Mouse (Mus musculus): ENCODE measurements around the gene Cpped1. TPM values are rescaled to one million over a fixed set of nuclear protein-coding genes. Genes with fewer than 3 reads are reported as not detected.

The Cpped1 gene
- polyA plus RNA-seq (2015; fragmentation: Nextera tagmentation; extraction: Ambion mirVana) = 15.1 and 17.6 TPM in 2 replicates

GRCm38 (mm10) chr16:11909035-11909591 is at the start of gene Cpped1:
Gene Cpped1, minus strand, starts transcription at chr16:11909445.
- WGBS = 0% methylated on average over 32 of the region's 32 CpGs
- H3K27ac ChIP-seq = peak within 1 kb of the TSS; percentile 74
- no peaks in the 10 kb centered on the region for H3K36me3 ChIP-seq
- H3K4me3 ChIP-seq (replicated peaks) = peak within 1 kb of the TSS; percentile 56
- H3K4me2 ChIP-seq (replicated peaks) = peak within 1 kb of the TSS; percentile 66
- H3K9ac ChIP-seq (replicated peaks) = peak within 1 kb of the TSS; percentile 69
- 0 out of 2 replicates have a peak, but pooled peaks cover 3% of the 10 kb centered on the region for H3K27me3 ChIP-seq
- H3K9me3 ChIP-seq = no peaks in the 10 kb centered on the region
- ATAC-seq = peak; percentile 97
- peaks cover 14% of the 10 kb centered on the region for H3K4me1 ChIP-seq (replicated peaks)

GRCm38 (mm10) chr16:11940477-11940876 is 31.2 kb upstream of the Cpped1 start:
- Histone ChIP-seq H3K27ac (no peak overlapping the region), H3K36me3 (no peaks in the 10 kb centered on the region), H3K4me2 (replicated peaks) (no peak overlapping the region), H3K4me3 (replicated peaks) (no peak overlapping the region), H3K9me3 (no peaks in the 10 kb centered on the region), H3K27me3 (no peaks in the 10 kb centered on the region), H3K4me1 (replicated peaks) (no peaks in the 10 kb centered on the region), H3K9ac (replicated peaks) (no peak overlapping the region)
- ATAC-seq = no peak

- Histone ChIP-seq H3K9ac (replicated peaks) (no peak overlapping the region), H3K9me3 (no peaks in the 10 kb centered on the region), H3K27ac (no peak overlapping the region), H3K4me2 (replicated peaks) (no peak overlapping the region), H3K4me3 (replicated peaks) (no peak overlapping the region), H3K4me1 (replicated peaks) (peaks cover 14% of the 10 kb centered on the region), H3K36me3 (no peaks in the 10 kb centered on the region), H3K27me3 (0 out of 2 replicates have a peak, but pooled peaks cover 3% of the 10 kb centered on the region)
- no peak for ATAC-seq
- 92% methylated on average over 3 of the region's 3 CpGs for WGBS
Measured at GRCm38 (mm10) chr16:11910801-11911200, 1.6 kb upstream of the Cpped1 start.

GRCm38 (mm10) chr16:11909817-11910216 is 572 bp upstream of the Cpped1 start:
- 74% methylated on average over 3 of the region's 3 CpGs for WGBS
- no peak for ATAC-seq
- Histone ChIP-seq H3K4me3 (replicated peaks) (no peak overlapping the region), H3K9me3 (no peaks in the 10 kb centered on the region), H3K36me3 (no peaks in the 10 kb centered on the region), H3K4me2 (replicated peaks) (no peak overlapping the region), H3K9ac (replicated peaks) (no peak overlapping the region), H3K27ac (no peak overlapping the region), H3K27me3 (0 out of 2 replicates have a peak, but pooled peaks cover 3% of the 10 kb centered on the region), H3K4me1 (replicated peaks) (peaks cover 14% of the 10 kb centered on the region)

- H3K4me2 ChIP-seq (replicated peaks) = peak overlapping the region; percentile 66
- peak overlapping the region; percentile 74 for H3K27ac ChIP-seq
- H3K9ac ChIP-seq (replicated peaks) = peak overlapping the region; percentile 69
- H3K27me3 ChIP-seq = no peaks in the 10 kb centered on the region
- 30% methylated on average over 11 of the region's 11 CpGs for WGBS
- no peaks in the 10 kb centered on the region for H3K36me3 ChIP-seq
- H3K4me3 ChIP-seq (replicated peaks) = peak overlapping the region; percentile 56
- peaks cover 14% of the 10 kb centered on the region for H3K4me1 ChIP-seq (replicated peaks)
- ATAC-seq = peak; percentile 71
- H3K9me3 ChIP-seq = no peaks in the 10 kb centered on the region
Measured at GRCm38 (mm10) chr16:11908461-11909014, 707 bp downstream of the Cpped1 start.

- Histone ChIP-seq H3K27me3 (no peaks in the 10 kb centered on the region), H3K4me1 (replicated peaks) (peaks cover 14% of the 10 kb centered on the region), H3K9ac (replicated peaks) (no peak overlapping the region; the same call in 1 of the 2 replicates), H3K9me3 (no peaks in the 10 kb centered on the region), H3K4me3 (replicated peaks) (peak overlapping the region; percentile 56; the same call in 1 of the 2 replicates), H3K4me2 (replicated peaks) (peak overlapping the region; percentile 66), H3K27ac (no peak overlapping the region), H3K36me3 (no peaks in the 10 kb centered on the region)
- no peak for ATAC-seq
- whole genome bisulfite sequencing = 80% methylated on average over 4 of the region's 4 CpGs
Measured at GRCm38 (mm10) chr16:11907816-11908215, 1.4 kb downstream of the Cpped1 start.

- 78% methylated on average over 1 of the region's 1 CpGs for WGBS
- ATAC-seq = no peak
Measured at GRCm38 (mm10) chr16:11906906-11907305, 2.3 kb downstream of the Cpped1 start.

GRCm38 (mm10) chr16:11905216-11905615 is 4.0 kb downstream of the Cpped1 start:
- no peak for ATAC-seq
- Histone ChIP-seq H3K27ac (no peak overlapping the region), H3K4me2 (replicated peaks) (no peak overlapping the region), H3K9me3 (no peaks in the 10 kb centered on the region), H3K9ac (replicated peaks) (no peak overlapping the region), H3K4me3 (replicated peaks) (no peak overlapping the region), H3K4me1 (replicated peaks) (peaks cover 14% of the 10 kb centered on the region), H3K36me3 (0 out of 2 replicates have a peak, but pooled peaks cover 3% of the 10 kb centered on the region), H3K27me3 (no peaks in the 10 kb centered on the region)
- 83% methylated on average over 4 of the region's 4 CpGs for WGBS

More at GRCm38 (mm10) chr16:11906906-11907305, 2.3 kb downstream of the Cpped1 start:
- H3K27ac ChIP-seq = no peak overlapping the region
- H3K9me3 ChIP-seq = no peaks in the 10 kb centered on the region
- H3K36me3 ChIP-seq = no peaks in the 10 kb centered on the region
- no peaks in the 10 kb centered on the region for H3K27me3 ChIP-seq
- no peak overlapping the region for H3K4me3 ChIP-seq (replicated peaks)
- peaks cover 14% of the 10 kb centered on the region for H3K4me1 ChIP-seq (replicated peaks)
- no peak overlapping the region for H3K9ac ChIP-seq (replicated peaks)
- no peak overlapping the region for H3K4me2 ChIP-seq (replicated peaks)

GRCm38 (mm10) chr16:11902007-11902406 is 7.2 kb downstream of the Cpped1 start:
- Histone ChIP-seq H3K4me3 (replicated peaks) (no peak overlapping the region), H3K9me3 (no peaks in the 10 kb centered on the region), H3K9ac (replicated peaks) (no peak overlapping the region), H3K4me2 (replicated peaks) (no peak overlapping the region), H3K36me3 (0 out of 2 replicates have a peak, but pooled peaks cover 3% of the 10 kb centered on the region), H3K27me3 (no peaks in the 10 kb centered on the region), H3K4me1 (replicated peaks) (no peaks in the 10 kb centered on the region), H3K27ac (no peak overlapping the region)
- no peak for ATAC-seq
- 91% methylated on average over 7 of the region's 7 CpGs for WGBS

GRCm38 (mm10) chr16:11900341-11900740 is 8.9 kb downstream of the Cpped1 start:
- Histone ChIP-seq H3K9me3 (no peaks in the 10 kb centered on the region), H3K4me3 (replicated peaks) (no peak overlapping the region), H3K9ac (replicated peaks) (no peak overlapping the region), H3K27me3 (no peaks in the 10 kb centered on the region), H3K27ac (no peak overlapping the region), H3K4me1 (replicated peaks) (no peaks in the 10 kb centered on the region), H3K4me2 (replicated peaks) (no peak overlapping the region), H3K36me3 (0 out of 2 replicates have a peak, but pooled peaks cover 3% of the 10 kb centered on the region)
- WGBS = 92% methylated on average over 6 of the region's 6 CpGs
- no peak for ATAC-seq

GRCm38 (mm10) chr16:11896411-11896810 is 12.8 kb downstream of the Cpped1 start:
- no peak overlapping the region for H3K4me2 ChIP-seq (replicated peaks)
- no peak overlapping the region for H3K9ac ChIP-seq (replicated peaks)
- no peak overlapping the region for H3K4me3 ChIP-seq (replicated peaks)
- no peaks in the 10 kb centered on the region for H3K27me3 ChIP-seq
- H3K36me3 ChIP-seq = 0 out of 2 replicates have a peak, but pooled peaks cover 3% of the 10 kb centered on the region
- 90% methylated on average over 5 of the region's 5 CpGs for WGBS
- H3K27ac ChIP-seq = no peak overlapping the region
- ATAC-seq = no peak
- H3K9me3 ChIP-seq = no peaks in the 10 kb centered on the region
- no peaks in the 10 kb centered on the region for H3K4me1 ChIP-seq (replicated peaks)

GRCm38 (mm10) chr16:11894877-11895276 is 14.4 kb downstream of the Cpped1 start:
- Histone ChIP-seq H3K36me3 (no peaks in the 10 kb centered on the region), H3K9me3 (no peaks in the 10 kb centered on the region), H3K4me1 (replicated peaks) (no peaks in the 10 kb centered on the region), H3K4me2 (replicated peaks) (no peak overlapping the region), H3K9ac (replicated peaks) (no peak overlapping the region), H3K27ac (no peak overlapping the region), H3K4me3 (replicated peaks) (no peak overlapping the region), H3K27me3 (no peaks in the 10 kb centered on the region)
- WGBS = 88% methylated on average over 3 of the region's 3 CpGs
- ATAC-seq = no peak
